Mouse (Mus musculus): ENCODE results near the gene Cacnb2. TPM values are rescaled to one million over a fixed set of nuclear protein-coding genes. Genes with fewer than 3 reads are reported as not detected.
"Not testable (repeated sequence)": the region's sequence is repeated elsewhere in the genome, so short reads cannot be mapped to it uniquely, and the experiment has no call there.

The Cacnb2 gene
- total RNA-seq, 2 experiments from 2014 or later, result 66.3 to 74.0 TPM

- intact Hi-C loops (cut with DNase I), result no loop called here
- DNase-seq, result peak in 1 of 2 experiments; percentile 40
These were observed 38.2 kb downstream of the Cacnb2 start for GRCm38 (mm10) chr2:14641040-14641439.

GRCm38 (mm10) chr2:14651268-14651667 lies 48.4 kb downstream of the Cacnb2 start:
- intact Hi-C loops (cut with DNase I), result no loop called here

GRCm38 (mm10) chr2:14656673-14657072 lies 53.8 kb downstream of the Cacnb2 start:
- no peak for DNase-seq
- intact Hi-C loops (cut with DNase I), result no loop called here

More at GRCm38 (mm10) chr2:14651268-14651667, 48.4 kb downstream of the Cacnb2 start:
- DNase-seq, result peak; percentile 16 to 43

- no peak for DNase-seq
- intact Hi-C loops (cut with DNase I), result no loop called here
These were observed 54.4 kb downstream of the Cacnb2 start for GRCm38 (mm10) chr2:14657205-14657844.

GRCm38 (mm10) chr2:14665213-14665612 lies 62.3 kb downstream of the Cacnb2 start:
- DNase-seq, result no peak
- intact Hi-C loops (cut with DNase I), result no loop called here

GRCm38 (mm10) chr2:14672117-14672516 lies 69.2 kb downstream of the Cacnb2 start:
- intact Hi-C loops (cut with DNase I), result no loop called here
- DNase-seq, result no peak

- DNase-seq, result peak; percentile 15 to 47
These were observed 74.1 kb downstream of the Cacnb2 start for GRCm38 (mm10) chr2:14676885-14677516.

GRCm38 (mm10) chr2:14684231-14684630 lies 81.3 kb downstream of the Cacnb2 start:
- DNase-seq, result no peak
- intact Hi-C loops (cut with DNase I), result no loop called here

More at GRCm38 (mm10) chr2:14676885-14677516, 74.1 kb downstream of the Cacnb2 start:
- intact Hi-C loops (cut with DNase I), result loop anchor here (2.0 to 5.0 kb wide), 2 partner anchors 72 to 375 kb away; no protein-coding TSS in a partner anchor

GRCm38 (mm10) chr2:14702973-14703645 lies 100.2 kb downstream of the Cacnb2 start:
- peak; percentile 10 to 67 for DNase-seq
- intact Hi-C loops (cut with DNase I), result loop anchor here (5.0 kb wide), 3 partner anchors 396 to 656 kb away; no protein-coding TSS in a partner anchor

- intact Hi-C loops (cut with DNase I), result loop anchor here (5.0 kb wide), 3 partner anchors 396 to 656 kb away; no protein-coding TSS in a partner anchor
- no peak for DNase-seq
These were observed 100.8 kb downstream of the Cacnb2 start for GRCm38 (mm10) chr2:14703676-14704075.

- intact Hi-C loops (cut with DNase I), result loop anchor here (10.0 kb wide), 1 partner anchor 245 kb away; no protein-coding TSS in a partner anchor
- no peak for DNase-seq
These were observed 107.4 kb downstream of the Cacnb2 start for GRCm38 (mm10) chr2:14710247-14710646.

- DNase-seq, result peak in 1 of 2 experiments; percentile 5
- intact Hi-C loops (cut with DNase I), result loop anchor here (10.0 kb wide), 1 partner anchor 243 kb away; no protein-coding TSS in a partner anchor
These were observed 108.9 kb downstream of the Cacnb2 start for GRCm38 (mm10) chr2:14711751-14712150.

GRCm38 (mm10) chr2:14713049-14713448 lies 110.2 kb downstream of the Cacnb2 start:
- no peak for DNase-seq
- intact Hi-C loops (cut with DNase I), result loop anchor here (10.0 kb wide), 1 partner anchor 242 kb away; no protein-coding TSS in a partner anchor

GRCm38 (mm10) chr2:14716666-14717065 lies 113.8 kb downstream of the Cacnb2 start:
- DNase-seq, result no peak
- intact Hi-C loops (cut with DNase I), result loop anchor here (5.0 to 10.0 kb wide), 2 partner anchors 61 to 238 kb away; no protein-coding TSS in a partner anchor

- DNase-seq, result no peak
- intact Hi-C loops (cut with DNase I), result loop anchor here (5.0 to 10.0 kb wide), 2 partner anchors 58 to 236 kb away; no protein-coding TSS in a partner anchor
These were observed 116.3 kb downstream of the Cacnb2 start for GRCm38 (mm10) chr2:14719119-14719718.

GRCm38 (mm10) chr2:14725437-14725836 lies 122.5 kb downstream of the Cacnb2 start:
- no peak for DNase-seq
- intact Hi-C loops (cut with DNase I), result no loop called here

- intact Hi-C loops (cut with DNase I); DNase-seq: not testable (repeated sequence)
These were observed 123.7 kb downstream of the Cacnb2 start for GRCm38 (mm10) chr2:14726601-14727000.

- intact Hi-C loops (cut with DNase I), result no loop called here
- DNase-seq, result no peak
These were observed 136.0 kb downstream of the Cacnb2 start for GRCm38 (mm10) chr2:14738927-14739326.

GRCm38 (mm10) chr2:14739510-14739909 lies 136.6 kb downstream of the Cacnb2 start:
- no peak for DNase-seq
- intact Hi-C loops (cut with DNase I), result no loop called here

- intact Hi-C loops (cut with DNase I), result no loop called here
- DNase-seq, result no peak
These were observed 137.5 kb downstream of the Cacnb2 start for GRCm38 (mm10) chr2:14740359-14740758.
